Mouse (Mus musculus) T-cell, adult 66 days (primary cell): ENCODE results near the gene Gm6408. TPM values are rescaled to one million over a fixed set of nuclear protein-coding genes. Genes with fewer than 3 reads are reported as not detected.

ENCODE experiments used
- total RNA-seq, 2 experiments: library from RNA; stranded (reverse); gene quantifications; 3 replicates in 1 of 2; 4 replicates in 1 of 2; pipeline ENCODE4 v1.2.4; 2023

Gm6408 gene
- total RNA-seq = not detected

GRCm38 (mm10) chr5:146481665-146482064 is at the start of gene Gm6408:
Gm6408 (plus strand) TSS chr5:146481965.

DNA sequence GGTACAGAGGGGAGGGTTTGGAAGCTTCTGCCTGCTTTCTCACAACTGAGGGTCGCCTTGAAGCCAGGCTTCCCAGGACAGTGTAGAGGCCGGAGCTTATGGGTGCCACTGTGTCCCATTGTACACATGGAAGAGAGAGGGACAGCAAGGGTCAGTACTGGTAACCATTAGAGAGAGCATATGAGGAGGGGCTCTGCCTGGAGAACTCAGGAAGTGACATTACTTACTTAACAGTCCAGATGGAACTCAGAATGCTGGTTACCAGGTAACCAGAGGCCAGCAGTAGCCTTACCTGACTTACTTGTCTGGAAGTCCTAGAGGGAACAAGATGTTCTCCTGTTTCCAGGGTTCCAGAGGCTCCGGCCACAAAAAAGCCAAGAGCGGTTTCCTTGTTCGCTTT is 9.3 kb downstream of the Gm6408 start, which contains the start of gene Gm6370:
Gene Gm6370, plus strand, starts transcription at position 301 of the 400 bp plus-strand sequence.

DNA sequence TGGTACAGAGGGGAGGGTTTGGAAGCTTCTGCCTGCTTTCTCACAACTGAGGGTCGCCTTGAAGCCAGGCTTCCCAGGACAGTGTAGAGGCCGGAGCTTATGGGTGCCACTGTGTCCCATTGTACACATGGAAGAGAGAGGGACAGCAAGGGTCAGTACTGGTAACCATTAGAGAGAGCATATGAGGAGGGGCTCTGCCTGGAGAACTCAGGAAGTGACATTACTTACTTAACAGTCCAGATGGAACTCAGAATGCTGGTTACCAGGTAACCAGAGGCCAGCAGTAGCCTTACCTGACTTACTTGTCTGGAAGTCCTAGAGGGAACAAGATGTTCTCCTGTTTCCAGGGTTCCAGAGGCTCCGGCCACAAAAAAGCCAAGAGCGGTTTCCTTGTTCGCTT is 20.3 kb downstream of the Gm6408 start, which contains the start of gene 4930449I24Rik:
Gene 4930449I24Rik, plus strand, starts transcription at position 301 of the 400 bp plus-strand sequence.

DNA sequence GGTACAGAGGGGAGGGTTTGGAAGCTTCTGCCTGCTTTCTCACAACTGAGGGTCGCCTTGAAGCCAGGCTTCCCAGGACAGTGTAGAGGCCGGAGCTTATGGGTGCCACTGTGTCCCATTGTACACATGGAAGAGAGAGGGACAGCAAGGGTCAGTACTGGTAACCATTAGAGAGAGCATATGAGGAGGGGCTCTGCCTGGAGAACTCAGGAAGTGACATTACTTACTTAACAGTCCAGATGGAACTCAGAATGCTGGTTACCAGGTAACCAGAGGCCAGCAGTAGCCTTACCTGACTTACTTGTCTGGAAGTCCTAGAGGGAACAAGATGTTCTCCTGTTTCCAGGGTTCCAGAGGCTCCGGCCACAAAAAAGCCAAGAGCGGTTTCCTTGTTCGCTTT is 32.1 kb downstream of the Gm6408 start, which contains the start of gene Gm3402:
Gene Gm3402, plus strand, starts transcription at position 301 of the 400 bp plus-strand sequence.

DNA sequence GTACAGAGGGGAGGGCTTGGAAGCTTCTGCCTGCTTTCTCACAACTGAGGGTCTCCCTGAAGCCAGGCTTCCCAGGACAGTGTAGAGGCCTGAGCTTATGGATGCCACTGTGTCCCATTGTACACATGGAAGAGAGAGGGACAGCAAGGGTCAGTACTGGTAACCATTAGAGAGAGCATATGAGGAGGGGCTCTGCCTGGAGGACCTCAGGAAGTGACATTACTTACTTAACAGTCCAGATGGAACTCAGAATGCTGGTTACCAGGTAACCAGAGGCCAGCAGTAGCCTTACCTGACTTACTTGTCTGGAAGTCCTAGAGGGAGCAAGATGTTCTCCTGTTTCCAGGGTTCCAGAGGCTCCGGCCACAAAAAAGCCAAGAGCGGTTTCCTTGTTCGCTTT is 43.7 kb downstream of the Gm6408 start, which contains the start of gene Gm3404:
Gene Gm3404, plus strand, starts transcription at position 301 of the 400 bp plus-strand sequence.

Other genes starting within 250 kb of the Gm6408 start
- gene Wasf3, start 97.0 kb upstream of the Gm6408 start, total RNA-seq = not detected
- not detected for gene Gm6370, start 9.4 kb downstream of the Gm6408 start, total RNA-seq
- gene 4930449I24Rik, start 20.4 kb downstream of the Gm6408 start, total RNA-seq = not detected
- not detected for gene Gm3402, start 32.2 kb downstream of the Gm6408 start, total RNA-seq
- gene Gm3404, start 43.8 kb downstream of the Gm6408 start, total RNA-seq = not detected
- not detected for gene Gm3409, start 55.7 kb downstream of the Gm6408 start, total RNA-seq
- not detected for gene Gm3415, start 74.2 kb downstream of the Gm6408 start, total RNA-seq
- gene Gpr12, start 103.3 kb downstream of the Gm6408 start, total RNA-seq = not detected